Mouse (Mus musculus): ENCODE results near the gene Frmd8. TPM values are rescaled to one million over a fixed set of nuclear protein-coding genes. Genes with fewer than 3 reads are reported as not detected.
"Not testable (repeated sequence)": the region's sequence is repeated elsewhere in the genome, so short reads cannot be mapped to it uniquely, and the experiment has no call there.

Gene Frmd8
- polyA plus RNA-seq, 1 experiment from 2014 or later: 40.6 TPM

- peak overlapping the region; percentile 94 for H3K27ac ChIP-seq
- WGBS: 46% methylated on average over 12 of the region's 12 CpGs
- H3K4me1 ChIP-seq: peaks cover 64% of the 10 kb centered on the region
Observed at GRCm38 (mm10) chr19:5819549-5819948, 55.5 kb downstream of the Frmd8 start.

GRCm38 (mm10) chr19:5818590-5818977 lies 56.5 kb downstream of the Frmd8 start:
- H3K27me3 ChIP-seq (ENCODE audit: insufficient read depth, poor library complexity, severe bottlenecking): no peaks in the 10 kb centered on the region
- 65% methylated on average over 6 of the region's 6 CpGs for WGBS
- H3K4me1 ChIP-seq: peaks cover 60% of the 10 kb centered on the region

More at GRCm38 (mm10) chr19:5819549-5819948, 55.5 kb downstream of the Frmd8 start:
- peak overlapping the region; percentile 5; the same call in 1 of the 2 replicates for H3K4me3 ChIP-seq
- no peaks in the 10 kb centered on the region for H3K36me3 ChIP-seq
- H3K27me3 ChIP-seq (ENCODE audit: insufficient read depth, poor library complexity, severe bottlenecking): no peaks in the 10 kb centered on the region
- no peak for DNase-seq (ENCODE audit: low spot score)
- H3K9me3 ChIP-seq: no peaks in the 10 kb centered on the region

GRCm38 (mm10) chr19:5817703-5818589 lies 57.1 kb downstream of the Frmd8 start:
- Histone ChIP-seq H3K27ac (peak overlapping the region; percentile 94), H3K9me3 (no peaks in the 10 kb centered on the region), H3K36me3 (no peaks in the 10 kb centered on the region), H3K4me1 (peaks cover 56% of the 10 kb centered on the region), H3K4me3 (peak overlapping the region; percentile 47), H3K27me3 (ENCODE audit: insufficient read depth, poor library complexity, severe bottlenecking) (no peaks in the 10 kb centered on the region)
- peak; percentile 95 for DNase-seq (ENCODE audit: low spot score)
- 21% methylated on average over 21 of the region's 21 CpGs for whole genome bisulfite sequencing

More at GRCm38 (mm10) chr19:5818590-5818977, 56.5 kb downstream of the Frmd8 start:
- no peak for DNase-seq (ENCODE audit: low spot score)
- Histone ChIP-seq H3K27ac (peak overlapping the region; percentile 94), H3K4me3 (no peak overlapping the region; the same call in 1 of the 2 replicates), H3K9me3 (no peaks in the 10 kb centered on the region), H3K36me3 (no peaks in the 10 kb centered on the region)

- Histone ChIP-seq H3K4me1 (peaks cover 61% of the 10 kb centered on the region), H3K9me3 (no peaks in the 10 kb centered on the region), H3K27me3 (ENCODE audit: insufficient read depth, poor library complexity, severe bottlenecking) (no peaks in the 10 kb centered on the region), H3K4me3 (no peak overlapping the region), H3K27ac (peak overlapping the region; percentile 19; the same call in 1 of the 2 replicates), H3K36me3 (no peaks in the 10 kb centered on the region)
- 52% methylated on average over 4 of the region's 4 CpGs for WGBS
- DNase-seq (ENCODE audit: low spot score): no peak
Observed at GRCm38 (mm10) chr19:5815928-5816327, 59.1 kb downstream of the Frmd8 start.

GRCm38 (mm10) chr19:5815010-5815409 lies 60.1 kb downstream of the Frmd8 start:
- Histone ChIP-seq H3K4me3 (no peak overlapping the region), H3K4me1 (peaks cover 70% of the 10 kb centered on the region), H3K27ac (no peak overlapping the region), H3K27me3 (ENCODE audit: insufficient read depth, poor library complexity, severe bottlenecking) (no peaks in the 10 kb centered on the region), H3K36me3 (no peaks in the 10 kb centered on the region), H3K9me3 (no peaks in the 10 kb centered on the region)
- 89% methylated on average over 7 of the region's 7 CpGs for WGBS
- DNase-seq (ENCODE audit: low spot score): no peak

- not testable (repeated sequence) for H3K27me3 ChIP-seq (ENCODE audit: insufficient read depth, poor library complexity, severe bottlenecking); H3K4me3 ChIP-seq; H3K9me3 ChIP-seq; H3K36me3 ChIP-seq; DNase-seq (ENCODE audit: low spot score)
- WGBS: 41% methylated on average over 1 of the region's 1 CpGs
- Histone ChIP-seq H3K27ac (peak overlapping the region; percentile 92; the same call in 1 of the 2 replicates), H3K4me1 (peaks cover 74% of the 10 kb centered on the region)
Observed at GRCm38 (mm10) chr19:5814048-5814447, 61.0 kb downstream of the Frmd8 start.

- DNase-seq (ENCODE audit: low spot score): no peak
- peak overlapping the region; percentile 92 for H3K27ac ChIP-seq
- H3K4me1 ChIP-seq: peaks cover 74% of the 10 kb centered on the region
- H3K27me3 ChIP-seq (ENCODE audit: insufficient read depth, poor library complexity, severe bottlenecking): no peaks in the 10 kb centered on the region
- H3K4me3 ChIP-seq: no peak overlapping the region
- no peaks in the 10 kb centered on the region for H3K9me3 ChIP-seq
- no peaks in the 10 kb centered on the region for H3K36me3 ChIP-seq
- WGBS: 86% methylated on average over 3 of the region's 3 CpGs
Observed at GRCm38 (mm10) chr19:5813567-5813966, 61.5 kb downstream of the Frmd8 start.

- H3K36me3 ChIP-seq: no peaks in the 10 kb centered on the region
- 29% methylated on average over 7 of the region's 7 CpGs for WGBS
- peak; percentile 95 for DNase-seq (ENCODE audit: low spot score)
- H3K4me1 ChIP-seq: peaks cover 78% of the 10 kb centered on the region
- no peaks in the 10 kb centered on the region for H3K27me3 ChIP-seq (ENCODE audit: insufficient read depth, poor library complexity, severe bottlenecking)
- H3K4me3 ChIP-seq: peak overlapping the region; percentile 39
- no peaks in the 10 kb centered on the region for H3K9me3 ChIP-seq
- peak overlapping the region; percentile 92 for H3K27ac ChIP-seq
Observed at GRCm38 (mm10) chr19:5811771-5812504, 63.1 kb downstream of the Frmd8 start.

- 62% methylated on average over 9 of the region's 9 CpGs for WGBS
Observed at GRCm38 (mm10) chr19:5810840-5811563, 64.1 kb downstream of the Frmd8 start.

GRCm38 (mm10) chr19:5810103-5810839 lies 64.8 kb downstream of the Frmd8 start:
- 15% methylated on average over 11 of the region's 11 CpGs for WGBS
- peak overlapping the region; percentile 39 for H3K4me3 ChIP-seq

More at GRCm38 (mm10) chr19:5810840-5811563, 64.1 kb downstream of the Frmd8 start:
- DNase-seq (ENCODE audit: low spot score): no peak
- no peaks in the 10 kb centered on the region for H3K36me3 ChIP-seq
- no peaks in the 10 kb centered on the region for H3K9me3 ChIP-seq
- peaks cover 83% of the 10 kb centered on the region for H3K4me1 ChIP-seq
- peak overlapping the region; percentile 92 for H3K27ac ChIP-seq
- H3K27me3 ChIP-seq (ENCODE audit: insufficient read depth, poor library complexity, severe bottlenecking): no peaks in the 10 kb centered on the region
- H3K4me3 ChIP-seq: peak overlapping the region; percentile 39

GRCm38 (mm10) chr19:5809712-5810089 lies 65.4 kb downstream of the Frmd8 start:
- Histone ChIP-seq H3K4me1 (peaks cover 88% of the 10 kb centered on the region), H3K4me3 (peak overlapping the region; percentile 39), H3K27me3 (ENCODE audit: insufficient read depth, poor library complexity, severe bottlenecking) (no peaks in the 10 kb centered on the region), H3K36me3 (no peaks in the 10 kb centered on the region), H3K9me3 (no peaks in the 10 kb centered on the region), H3K27ac (peak overlapping the region; percentile 92)
- WGBS: 40% methylated on average over 7 of the region's 7 CpGs
- no peak for DNase-seq (ENCODE audit: low spot score)

More at GRCm38 (mm10) chr19:5810103-5810839, 64.8 kb downstream of the Frmd8 start:
- Histone ChIP-seq H3K9me3 (no peaks in the 10 kb centered on the region), H3K27me3 (ENCODE audit: insufficient read depth, poor library complexity, severe bottlenecking) (no peaks in the 10 kb centered on the region), H3K36me3 (no peaks in the 10 kb centered on the region), H3K4me1 (peaks cover 83% of the 10 kb centered on the region), H3K27ac (peak overlapping the region; percentile 92)
- DNase-seq (ENCODE audit: low spot score): peak; percentile 90

All from heart, embryonic 10.5 days (tissue).